Mouse (Mus musculus) testis, adult 2 months (tissue): ENCODE results near the gene Wnt5b. TPM values are rescaled to one million over a fixed set of nuclear protein-coding genes. Genes with fewer than 3 reads are reported as not detected.

Source experiments
- H3K27ac ChIP-seq: fragments of 200-500 bp; 2 replicates; pipeline ENCODE4 v1.5.1; 2012; ENCODE audit warnings: low read depth, low read length; ENCODE audit not compliant: control insufficient read depth, insufficient read depth
- H3K27me3 ChIP-seq: fragments of 200-500 bp; 2 replicates; pipeline ENCODE4 v1.6.1; 2012; ENCODE audit warnings: mild to moderate bottlenecking, low read length, moderate library complexity; ENCODE audit not compliant: control insufficient read depth, insufficient read depth
- H3K36me3 ChIP-seq: fragments of 200-500 bp; 2 replicates; pipeline ENCODE4 v1.6.1; 2012; ENCODE audit warnings: mild to moderate bottlenecking, low read length; ENCODE audit not compliant: control insufficient read depth, insufficient read depth
- H3K4me1 ChIP-seq: fragments of 200-500 bp; 2 replicates; pipeline ENCODE4 v1.6.1; 2012; ENCODE audit warnings: low read length; ENCODE audit not compliant: control insufficient read depth, insufficient read depth
- H3K4me3 ChIP-seq: fragments of 200-500 bp; 2 replicates; pipeline ENCODE4 v1.5.1; 2012; ENCODE audit warnings: low read depth, mild to moderate bottlenecking, low read length, moderate library complexity, mixed read lengths; ENCODE audit not compliant: control insufficient read depth
- CTCF ChIP-seq: fragments of 200-500 bp; IDR thresholded peaks from 2 replicates; pipeline ENCODE4 v1.5.1; 2012; ENCODE audit warnings: low read depth, mild to moderate bottlenecking, inconsistent platforms, low read length, moderate library complexity; ENCODE audit not compliant: control insufficient read depth, insufficient read depth, insufficient replicate concordance
- POLR2A ChIP-seq: fragments of 200-500 bp; IDR thresholded peaks from 2 replicates; pipeline ENCODE4 v1.6.1; 2012; ENCODE audit warnings: low read depth, mild to moderate bottlenecking, inconsistent platforms, low read length, moderate library complexity; ENCODE audit not compliant: control insufficient read depth
- polyA plus RNA-seq: library from polyadenylated mRNA; depleted of rRNA; stranded (reverse); fragments of >200 nt; gene quantifications from 2 replicates; pipeline ENCODE4 v1.2.3, GENCODE M21; 2012; rRNA removed

Wnt5b gene
- polyA plus RNA-seq = 3.8 and 3.9 TPM in 2 replicates

DNA sequence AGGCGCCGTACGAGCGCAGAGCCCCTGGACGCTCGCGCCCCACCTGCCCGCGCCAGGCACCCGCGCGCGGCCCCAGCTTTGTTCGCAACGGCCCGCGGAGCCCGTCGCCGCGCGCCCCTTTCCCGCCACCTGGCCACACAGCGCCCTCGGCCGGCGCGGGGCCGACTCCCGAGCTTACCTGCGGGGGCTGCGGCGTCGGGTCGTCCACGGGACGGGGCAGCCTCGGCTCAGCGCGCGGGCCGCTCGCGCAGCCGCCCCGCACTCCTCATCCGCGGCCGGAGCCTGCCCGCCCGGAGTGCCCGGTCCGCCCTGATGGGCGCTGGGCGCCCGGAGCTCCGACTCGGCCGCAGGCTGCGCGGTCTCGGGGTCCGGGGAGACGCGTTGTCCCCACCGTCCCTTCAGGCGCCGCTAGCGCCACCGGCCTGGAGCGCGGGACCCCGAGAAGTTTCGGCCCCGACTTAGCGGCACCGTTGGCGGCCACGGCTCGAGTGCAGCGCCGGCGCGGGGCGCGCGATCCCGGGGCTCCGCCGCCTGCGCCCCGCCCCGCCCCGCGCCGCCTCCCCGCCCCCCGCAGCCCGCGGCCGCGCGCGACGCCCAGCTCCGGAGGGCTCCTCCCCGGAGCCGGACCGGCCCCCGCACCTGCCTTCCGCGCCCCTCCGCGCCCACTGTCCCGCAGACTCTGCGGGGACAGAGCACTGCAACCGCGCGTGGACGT, at the start of gene Wnt5b:
TSS of gene Wnt5b (minus strand) at position 545 of the 715 bp plus-strand sequence.
- Histone ChIP-seq H3K36me3 (no peaks in the 10 kb centered on the region), H3K27ac (peak within 1 kb of the TSS; percentile 74), H3K27me3 (no peaks in the 10 kb centered on the region), H3K4me1 (peaks cover 29% of the 10 kb centered on the region), H3K4me3 (peak within 1 kb of the TSS; percentile 79)
- no peak for TF ChIP-seq CTCF
- TF ChIP-seq POLR2A = no peak

DNA sequence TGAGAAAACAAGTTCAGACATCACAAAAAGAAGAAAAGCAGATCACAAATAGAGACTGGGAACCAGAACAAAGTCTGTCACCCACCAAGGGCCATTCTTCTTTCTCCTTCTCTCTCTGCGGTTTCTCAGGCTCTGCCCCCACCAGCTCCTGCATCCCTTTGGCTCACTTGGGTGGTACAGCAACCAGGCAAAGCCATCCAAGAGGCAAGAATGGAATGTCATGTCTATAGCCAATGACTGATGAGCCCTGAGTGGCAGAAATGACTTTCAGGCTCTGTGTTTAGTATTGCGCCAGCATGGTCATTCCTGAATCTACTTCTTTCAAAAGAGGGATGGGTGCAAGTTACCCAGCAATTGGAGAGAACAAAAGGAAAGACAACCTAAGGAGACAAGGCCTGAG, 46.7 kb upstream of the Wnt5b start:
- Histone ChIP-seq H3K27ac (no peak overlapping the region), H3K4me1 (no peaks in the 10 kb centered on the region), H3K4me3 (no peak overlapping the region), H3K36me3 (no peaks in the 10 kb centered on the region), H3K27me3 (no peaks in the 10 kb centered on the region)
- TF ChIP-seq POLR2A (no peak), CTCF (no peak)

DNA sequence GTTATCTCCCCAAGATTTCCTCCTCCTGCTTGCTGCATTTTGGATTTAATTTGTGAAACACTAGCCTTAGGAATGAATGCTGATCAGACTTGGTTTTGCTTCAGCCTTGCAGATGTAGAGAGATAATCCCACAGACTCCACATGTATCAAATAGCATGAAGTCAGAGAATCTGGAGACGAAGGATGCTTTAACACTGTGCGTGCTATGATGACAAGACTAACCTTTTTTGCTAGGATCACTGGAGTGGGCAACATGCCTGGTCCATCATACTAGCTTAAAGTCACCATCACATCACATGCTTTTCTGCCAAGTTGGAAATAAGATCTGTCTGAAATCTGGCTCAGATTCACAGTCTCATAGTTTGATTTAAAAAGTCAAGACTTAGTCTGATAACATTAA, 43.8 kb upstream of the Wnt5b start:
- TF ChIP-seq POLR2A (no peak), CTCF (no peak)
- Histone ChIP-seq H3K4me1 (no peaks in the 10 kb centered on the region), H3K4me3 (no peak overlapping the region), H3K27me3 (no peaks in the 10 kb centered on the region), H3K27ac (no peak overlapping the region), H3K36me3 (no peaks in the 10 kb centered on the region)

DNA sequence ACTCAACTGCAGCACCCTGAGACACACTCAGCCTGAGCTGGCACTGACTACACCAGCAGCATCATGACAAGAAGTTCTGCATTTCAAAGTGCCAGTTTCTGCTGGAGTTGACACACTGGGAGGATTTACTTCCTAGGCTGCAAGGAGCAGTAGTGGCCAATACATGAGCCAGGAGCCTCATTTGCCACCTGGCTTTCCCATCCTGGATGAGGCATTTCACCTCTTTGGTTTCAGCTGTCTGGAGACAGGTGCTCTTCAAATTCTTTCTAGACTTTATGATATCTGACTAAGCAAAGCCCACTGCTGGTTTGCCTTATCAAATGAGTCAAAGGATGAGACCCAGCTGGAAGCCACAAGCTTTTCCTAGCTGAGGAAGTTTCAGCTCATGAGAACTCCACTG, 43.3 kb upstream of the Wnt5b start:
- H3K27me3 ChIP-seq = no peaks in the 10 kb centered on the region
- H3K4me3 ChIP-seq = no peak overlapping the region
- H3K4me1 ChIP-seq = no peaks in the 10 kb centered on the region
- TF ChIP-seq CTCF (no peak), POLR2A (no peak)
- H3K27ac ChIP-seq = no peak overlapping the region
- no peaks in the 10 kb centered on the region for H3K36me3 ChIP-seq

DNA sequence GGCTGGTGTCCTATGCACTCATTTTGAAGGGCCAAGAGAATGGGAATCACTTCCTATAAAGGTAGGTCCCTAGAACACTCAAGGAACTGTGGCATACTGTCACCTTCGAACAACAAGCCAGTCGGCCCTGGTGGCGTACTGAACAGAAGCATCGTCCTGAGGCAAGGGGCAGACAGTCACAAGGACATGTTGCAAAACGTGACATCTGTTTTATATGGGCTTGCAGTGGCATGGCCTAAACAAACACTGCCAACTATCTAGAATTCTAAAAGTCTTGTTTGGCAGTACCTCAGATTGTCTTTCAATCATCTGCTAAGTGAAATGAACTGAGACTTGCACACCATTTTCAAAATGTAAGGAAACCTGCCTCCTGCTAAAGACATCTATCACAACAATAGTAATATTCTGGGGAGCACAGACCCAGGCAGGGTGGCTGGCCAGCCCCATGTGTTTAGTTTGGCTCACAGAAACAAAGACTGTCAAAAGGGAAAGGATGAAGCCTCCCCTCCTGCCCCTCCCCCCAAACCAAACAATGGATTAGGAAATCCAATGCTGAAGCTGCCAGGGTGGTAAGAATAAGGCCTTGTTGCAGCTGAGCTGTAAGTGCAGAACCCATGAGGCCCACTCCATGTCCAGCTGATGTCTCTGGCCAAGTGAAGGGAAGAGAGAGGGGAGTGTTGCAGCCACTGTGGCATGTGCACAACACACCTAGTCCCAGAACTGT, 41.7 kb upstream of the Wnt5b start:
- H3K4me3 ChIP-seq = no peak overlapping the region
- TF ChIP-seq CTCF (no peak), POLR2A (no peak)
- no peaks in the 10 kb centered on the region for H3K4me1 ChIP-seq
- no peak overlapping the region for H3K27ac ChIP-seq
- H3K36me3 ChIP-seq = no peaks in the 10 kb centered on the region
- H3K27me3 ChIP-seq = no peaks in the 10 kb centered on the region

DNA sequence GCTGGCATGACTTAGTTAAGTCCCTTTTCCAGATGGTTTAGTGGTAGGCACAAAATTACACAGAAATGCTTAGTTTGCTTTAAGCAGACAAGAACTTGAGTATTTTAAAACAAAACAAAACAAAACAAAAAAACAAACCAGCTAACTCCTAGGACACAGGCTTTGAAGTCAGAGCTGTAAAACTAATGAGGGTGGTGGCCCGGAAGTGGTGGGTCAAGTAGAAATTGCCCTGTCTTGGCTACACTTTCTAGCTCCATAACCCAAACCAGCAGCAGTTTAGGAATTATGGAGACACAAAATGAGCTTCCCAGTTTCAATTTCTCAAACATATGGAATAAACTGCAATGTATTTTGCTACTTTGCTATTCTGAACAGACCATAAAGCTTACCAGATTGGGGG, 39.9 kb upstream of the Wnt5b start:
- no peak overlapping the region for H3K4me3 ChIP-seq
- no peaks in the 10 kb centered on the region for H3K36me3 ChIP-seq
- no peaks in the 10 kb centered on the region for H3K27me3 ChIP-seq
- no peak overlapping the region for H3K27ac ChIP-seq
- H3K4me1 ChIP-seq = no peaks in the 10 kb centered on the region
- TF ChIP-seq CTCF = no peak
- no peak for TF ChIP-seq POLR2A

DNA sequence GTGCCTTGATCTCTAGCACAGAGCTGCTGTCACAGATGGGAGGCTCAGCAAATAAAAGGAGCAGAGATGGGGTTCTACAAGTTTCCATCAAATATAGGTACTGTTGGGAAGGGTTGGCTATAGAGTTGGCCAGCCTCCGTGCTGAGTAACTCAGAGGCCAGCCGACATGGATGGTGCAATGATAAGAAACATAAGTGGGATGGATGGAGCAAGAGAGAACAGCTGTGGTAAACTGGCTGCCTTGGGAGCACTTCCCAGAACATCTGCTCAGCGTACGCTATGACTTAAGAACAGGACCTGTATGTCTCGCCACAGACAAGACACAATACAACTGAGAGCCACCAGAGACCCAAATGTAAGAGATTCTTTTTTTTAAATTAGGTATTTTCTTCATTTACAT, 39.0 kb upstream of the Wnt5b start:
- Histone ChIP-seq H3K36me3 (no peaks in the 10 kb centered on the region), H3K4me1 (no peaks in the 10 kb centered on the region)

More for the DNA sequence above, 39.0 kb upstream of the Wnt5b start:
- H3K27me3 ChIP-seq = no peaks in the 10 kb centered on the region
- no peak overlapping the region for H3K27ac ChIP-seq
- TF ChIP-seq CTCF (no peak), POLR2A (no peak)
- H3K4me3 ChIP-seq = no peak overlapping the region
